Comparison of ENCODE assay signal across 17 mouse cellular contexts in the genomic region with DNA sequence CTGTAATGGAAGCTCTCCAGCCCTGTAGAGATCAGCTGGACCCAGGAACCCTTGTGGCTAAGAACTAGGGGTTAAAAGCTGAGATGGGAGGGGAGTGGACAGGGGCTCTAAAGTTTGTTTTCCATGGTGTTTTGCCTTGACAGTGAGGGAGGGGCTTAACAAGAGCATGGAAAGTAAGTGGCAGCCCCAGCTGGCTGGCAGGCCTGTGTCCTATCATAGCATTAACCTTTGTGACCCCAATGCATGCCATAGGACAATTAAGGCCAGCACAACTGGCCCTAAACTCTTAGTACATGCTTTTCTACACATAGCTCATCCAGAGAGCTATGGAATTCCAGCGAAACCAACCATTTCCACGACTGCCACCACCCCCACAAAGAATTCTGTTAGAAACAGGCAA. TPM values are rescaled to one million over a fixed set of nuclear protein-coding genes. Genes with fewer than 3 reads are reported as not detected.
DNase-seq lines count a peak whose midpoint lies in the region; ATAC-seq and TF ChIP-seq lines count a peak whose summit lies in the region.
"Had no signal": no experiment of that assay in that cellular context is flagged by ENCODE, and none has a peak within 500 bp of the region (broad histone marks: within the 10 kb centered on the region; RNA-seq: fewer than 3 reads in every experiment).

No protein-coding gene starts in this region.

- TF ChIP-seq CTCF in lung, embryonic 14.5 days (IDR thresholded peaks at IDR 0.05; ENCODE audit: low read depth) = no peak

- peak overlapping the region; percentile 79; the same call in 1 of the 2 replicates for H3K27ac ChIP-seq in heart, embryonic 10.5 days
- H3K27ac ChIP-seq in lung, embryonic 14.5 days (ENCODE audit: low read depth) = 0 out of 2 replicates have a peak overlapping the region, but pooled peaks have one; percentile 13
- 0 out of 2 replicates have a peak overlapping the region, but pooled peaks have one; percentile 24 for H3K27ac ChIP-seq in neural tube, embryonic 13.5 days (replicated peaks)
- H3K27ac ChIP-seq: limb, embryonic 12.5 days; liver, embryonic 15.5 days had no signal

- peaks cover 7% of the 10 kb centered on the region; the same call in 1 of the 2 replicates for H3K36me3 ChIP-seq in heart, embryonic 10.5 days
- H3K36me3 ChIP-seq in lung, embryonic 14.5 days (ENCODE audit: insufficient read depth) = no peaks in the 10 kb centered on the region
- H3K36me3 ChIP-seq in neural tube, embryonic 13.5 days = no peaks in the 10 kb centered on the region
- H3K36me3 ChIP-seq: limb, embryonic 12.5 days; liver, embryonic 15.5 days had no signal

- H3K9ac ChIP-seq in lung, embryonic 14.5 days = no peak overlapping the region
- H3K9ac ChIP-seq in neural tube, embryonic 13.5 days = no peak overlapping the region
- H3K9ac ChIP-seq: limb, embryonic 12.5 days; liver, embryonic 15.5 days had no signal

- intact Hi-C loops in heart, postnatal 36 days (cut with DNase I) = no loop called here
- intact Hi-C loops in gastrocnemius, postnatal 14 days (cut with DNase I; ENCODE audit: low total_unique reads) = no loop called here

- H3K4me1 ChIP-seq in heart, embryonic 10.5 days = peaks cover 29% of the 10 kb centered on the region
- peaks cover 5% of the 10 kb centered on the region; the same call in 1 of the 2 replicates for H3K4me1 ChIP-seq in lung, embryonic 14.5 days (ENCODE audit: insufficient read depth)
- H3K4me1 ChIP-seq in neural tube, embryonic 13.5 days (replicated peaks) = peaks cover 9% of the 10 kb centered on the region
- H3K4me1 ChIP-seq: liver, embryonic 15.5 days; megakaryocyte, embryonic 14.5 days had no signal

- no peak for DNase-seq in heart, embryonic 10.5 days (ENCODE audit: low spot score)
- no peak for DNase-seq in heart, postnatal 36 days
- no peak for DNase-seq in lung, embryonic 14.5 days
- no peak for DNase-seq in lung, postnatal 10 days
- peak; percentile 65 for DNase-seq in embryo, embryonic 10.5 days (ENCODE audit: low spot score)
- DNase-seq in gastrocnemius, postnatal 14 days = no peak
- DNase-seq: adrenal gland, postnatal 25 days; B cell, adult 2 months; cerebellum, postnatal 36 days; kidney, postnatal 36 days; right cerebral cortex, adult 18-20 months had no signal

- no peaks in the 10 kb centered on the region for H3K27me3 ChIP-seq in heart, embryonic 10.5 days (ENCODE audit: insufficient read depth, poor library complexity, severe bottlenecking)
- no peaks in the 10 kb centered on the region for H3K27me3 ChIP-seq in lung, embryonic 14.5 days (ENCODE audit: insufficient read depth, low read length)
- H3K27me3 ChIP-seq in neural tube, embryonic 13.5 days = no peaks in the 10 kb centered on the region
- H3K27me3 ChIP-seq: limb, embryonic 12.5 days; liver, embryonic 15.5 days; megakaryocyte, embryonic 14.5 days had no signal

- H3K4me2 ChIP-seq in lung, embryonic 14.5 days = no peak overlapping the region
- no peak overlapping the region for H3K4me2 ChIP-seq in neural tube, embryonic 13.5 days
- H3K4me2 ChIP-seq: limb, embryonic 12.5 days; liver, embryonic 15.5 days had no signal

- 0 out of 2 replicates have a peak overlapping the region, but pooled peaks have one; percentile 6 for H3K4me3 ChIP-seq in heart, embryonic 10.5 days
- no peak overlapping the region for H3K4me3 ChIP-seq in lung, embryonic 14.5 days (ENCODE audit: low read depth, low read length)
- H3K4me3 ChIP-seq in neural tube, embryonic 13.5 days = no peak overlapping the region
- H3K4me3 ChIP-seq: limb, embryonic 12.5 days; liver, embryonic 15.5 days; megakaryocyte, embryonic 14.5 days had no signal

- 47% methylated on average over 2 of the region's 2 CpGs for WGBS in heart, embryonic 10.5 days
- 43% methylated on average over 2 of the region's 2 CpGs for WGBS in lung, embryonic 14.5 days
- WGBS in neural tube, embryonic 13.5 days = 58% methylated on average over 2 of the region's 2 CpGs

- peaks cover 17% of the 10 kb centered on the region for H3K9me3 ChIP-seq in heart, embryonic 10.5 days
- peaks cover 17% of the 10 kb centered on the region; the same call in 1 of the 2 replicates for H3K9me3 ChIP-seq in lung, embryonic 14.5 days (ENCODE audit: low read depth, low read length)
- peaks cover 8% of the 10 kb centered on the region for H3K9me3 ChIP-seq in neural tube, embryonic 13.5 days
- H3K9me3 ChIP-seq: liver, embryonic 15.5 days had no signal

- ATAC-seq in lung, embryonic 14.5 days (ENCODE audit: insufficient read depth) = no peak
- 0 out of 2 replicates have a peak, but pooled peaks have one; percentile 23 for ATAC-seq in neural tube, embryonic 13.5 days (ENCODE audit: low read depth)
- no peak for ATAC-seq in inflammation-experienced regulatory T-cells, adult 6 months
- ATAC-seq: intestine, postnatal 0 days had no signal

RNA-seq across cellular contexts. Expression of a gene that starts 47.9 kb away (rescaled TPM):
- 16.7 and 18.6 TPM in 2 replicates for polyA plus RNA-seq in heart, embryonic 10.5 days (2016; fragmentation: Nextera tagmentation; extraction: Ambion mirVana)
- total RNA-seq in heart, postnatal 36 days (2021) = 10 to 100 TPM; 10.2 to 11.2 TPM
- polyA plus RNA-seq in lung, embryonic 14.5 days (2014; fragmentation: Nextera tagmentation; extraction: Ambion mirVana) = 13.3 and 17.0 TPM in 2 replicates
- polyA plus RNA-seq in neural tube, embryonic 13.5 days (2015; fragmentation: Nextera tagmentation; extraction: Ambion mirVana) = 7.6 and 10.7 TPM in 2 replicates
- polyA plus RNA-seq in inflammation-experienced regulatory T-cells, adult 6 months (2017; shearing (Covaris generic)) = 10 to 100 TPM in 1 of 3 experiments, 1 to 10 TPM in 2; 3.2 to 19.9 (median 6.9) TPM
- 1 to 10 TPM; 6.7 to 6.9 TPM for total RNA-seq in gastrocnemius, postnatal 14 days (2021)

Comparison
In these comparisons a context has a peak if more than half of its experiments do, and no peak if none do; other contexts are left out.
1. H3K27ac ChIP-seq: peak in every context shown above with its lines; median percentile 79 in heart, embryonic 10.5 days; 24 in neural tube, embryonic 13.5 days; 13 in lung, embryonic 14.5 days.